Mouse (Mus musculus): Measurements from ENCODE around the gene Hoxc5. TPM values are rescaled to one million over a fixed set of nuclear protein-coding genes. Genes with fewer than 3 reads are reported as not detected.

Hoxc5 gene
- polyA plus RNA-seq, 1 experiment from 2014 or later, result 20.7 TPM

GRCm38 (mm10) chr15:102996548-102996947, 29.3 kb downstream of the Hoxc5 start:
- no peak for ATAC-seq (ENCODE audit: low FRiP score)
- no peaks in the 10 kb centered on the region for H3K9me3 ChIP-seq (replicated peaks)
- H3K27me3 ChIP-seq (replicated peaks), result 0 out of 2 replicates have a peak, but pooled peaks cover 2% of the 10 kb centered on the region
- no peaks in the 10 kb centered on the region for H3K36me3 ChIP-seq
- WGBS, result 11% methylated on average over 9 of the region's 9 CpGs
- peak overlapping the region; percentile 51 for H3K4me3 ChIP-seq (replicated peaks)
- H3K4me2 ChIP-seq, result peak overlapping the region; percentile 72
- peak overlapping the region; percentile 98 for H3K27ac ChIP-seq (replicated peaks)
- H3K9ac ChIP-seq (replicated peaks), result peak overlapping the region; percentile 47; the same call in 1 of the 2 replicates
- H3K4me1 ChIP-seq, result peaks cover 84% of the 10 kb centered on the region

- H3K27me3 ChIP-seq (replicated peaks), result 0 out of 2 replicates have a peak, but pooled peaks cover 2% of the 10 kb centered on the region
- peak overlapping the region; percentile 98 for H3K27ac ChIP-seq (replicated peaks)
- peaks cover 83% of the 10 kb centered on the region for H3K4me1 ChIP-seq
- peak overlapping the region; percentile 83 for H3K9ac ChIP-seq (replicated peaks)
- ATAC-seq (ENCODE audit: low FRiP score), result no peak
- H3K4me2 ChIP-seq, result peak overlapping the region; percentile 72
- H3K4me3 ChIP-seq (replicated peaks), result peak overlapping the region; percentile 51
- no peaks in the 10 kb centered on the region for H3K36me3 ChIP-seq
- 6% methylated on average over 3 of the region's 3 CpGs for WGBS
- no peaks in the 10 kb centered on the region for H3K9me3 ChIP-seq (replicated peaks)
Observed at GRCm38 (mm10) chr15:102997431-102997830, 30.2 kb downstream of the Hoxc5 start.

- peak within 1 kb of the TSS; percentile 83 for H3K9ac ChIP-seq (replicated peaks)
- peak within 1 kb of the TSS; percentile 51 for H3K4me3 ChIP-seq (replicated peaks)
- H3K36me3 ChIP-seq, result no peaks in the 10 kb centered on the region
- peaks cover 83% of the 10 kb centered on the region for H3K4me1 ChIP-seq
- H3K27ac ChIP-seq (replicated peaks), result peak within 1 kb of the TSS; percentile 98
- ATAC-seq (ENCODE audit: low FRiP score), result peak; percentile 46; the same call in 1 of the 2 replicates
- H3K9me3 ChIP-seq (replicated peaks), result no peaks in the 10 kb centered on the region
- H3K27me3 ChIP-seq (replicated peaks), result 0 out of 2 replicates have a peak, but pooled peaks cover 2% of the 10 kb centered on the region
- under 1% methylated on average over 19 of the region's 19 CpGs for WGBS
- H3K4me2 ChIP-seq, result peak within 1 kb of the TSS; percentile 72
Observed at GRCm38 (mm10) chr15:102997939-102998355, 30.7 kb downstream of the Hoxc5 start, which contains the start of gene Hoxc6. Gene Hoxc6 (plus strand): TSS chr15:102998257.

- ATAC-seq (ENCODE audit: low FRiP score), result peak; percentile 49
- 0 out of 2 replicates have a peak, but pooled peaks cover 2% of the 10 kb centered on the region for H3K27me3 ChIP-seq (replicated peaks)
- no peaks in the 10 kb centered on the region for H3K9me3 ChIP-seq (replicated peaks)
- WGBS, result under 1% methylated on average over 19 of the region's 19 CpGs
- peak overlapping the region; percentile 72 for H3K4me2 ChIP-seq
- H3K9ac ChIP-seq (replicated peaks), result peak overlapping the region; percentile 83
- peak overlapping the region; percentile 98 for H3K27ac ChIP-seq (replicated peaks)
- H3K36me3 ChIP-seq, result no peaks in the 10 kb centered on the region
- H3K4me3 ChIP-seq (replicated peaks), result peak overlapping the region; percentile 51
- peaks cover 87% of the 10 kb centered on the region for H3K4me1 ChIP-seq
Observed at GRCm38 (mm10) chr15:102998608-102999182, 31.5 kb downstream of the Hoxc5 start.

GRCm38 (mm10) chr15:102999183-102999831, 32.1 kb downstream of the Hoxc5 start:
- Histone ChIP-seq H3K27ac (replicated peaks) (peak overlapping the region; percentile 98), H3K27me3 (replicated peaks) (0 out of 2 replicates have a peak, but pooled peaks cover 2% of the 10 kb centered on the region), H3K9ac (replicated peaks) (peak overlapping the region; percentile 83), H3K4me2 (peak overlapping the region; percentile 72), H3K4me1 (peaks cover 92% of the 10 kb centered on the region), H3K4me3 (replicated peaks) (peak overlapping the region; percentile 51), H3K36me3 (no peaks in the 10 kb centered on the region), H3K9me3 (replicated peaks) (no peaks in the 10 kb centered on the region)
- peak; percentile 86 for ATAC-seq (ENCODE audit: low FRiP score)
- 1% methylated on average over 33 of the region's 33 CpGs for WGBS

GRCm38 (mm10) chr15:102999955-103000354, 32.7 kb downstream of the Hoxc5 start:
- Histone ChIP-seq H3K9me3 (replicated peaks) (no peaks in the 10 kb centered on the region), H3K9ac (replicated peaks) (peak overlapping the region; percentile 83), H3K4me1 (peaks cover 92% of the 10 kb centered on the region), H3K27me3 (replicated peaks) (0 out of 2 replicates have a peak, but pooled peaks cover 2% of the 10 kb centered on the region), H3K36me3 (no peaks in the 10 kb centered on the region), H3K27ac (replicated peaks) (peak overlapping the region; percentile 98), H3K4me2 (peak overlapping the region; percentile 72), H3K4me3 (replicated peaks) (peak overlapping the region; percentile 51)
- peak; percentile 39 for ATAC-seq (ENCODE audit: low FRiP score)
- 4% methylated on average over 11 of the region's 11 CpGs for WGBS

- no peaks in the 10 kb centered on the region for H3K9me3 ChIP-seq (replicated peaks)
- peaks cover 92% of the 10 kb centered on the region for H3K4me1 ChIP-seq
- no peaks in the 10 kb centered on the region for H3K36me3 ChIP-seq
- WGBS, result 2% methylated on average over 24 of the region's 24 CpGs
- peak overlapping the region; percentile 51 for H3K4me3 ChIP-seq (replicated peaks)
- H3K4me2 ChIP-seq, result peak overlapping the region; percentile 72
- no peak; the same call in 1 of the 2 replicates for ATAC-seq (ENCODE audit: low FRiP score)
- H3K27me3 ChIP-seq (replicated peaks), result no peaks in the 10 kb centered on the region
- H3K27ac ChIP-seq (replicated peaks), result peak overlapping the region; percentile 98
- H3K9ac ChIP-seq (replicated peaks), result peak overlapping the region; percentile 83
Observed at GRCm38 (mm10) chr15:103000501-103000901, 33.3 kb downstream of the Hoxc5 start.

- Histone ChIP-seq H3K36me3 (no peaks in the 10 kb centered on the region), H3K4me1 (peaks cover 93% of the 10 kb centered on the region), H3K9me3 (replicated peaks) (no peaks in the 10 kb centered on the region), H3K27ac (replicated peaks) (peak overlapping the region; percentile 98), H3K4me2 (peak overlapping the region; percentile 72), H3K4me3 (replicated peaks) (peak overlapping the region; percentile 51), H3K9ac (replicated peaks) (peak overlapping the region; percentile 83), H3K27me3 (replicated peaks) (no peaks in the 10 kb centered on the region)
- WGBS, result 8% methylated on average over 2 of the region's 2 CpGs
- no peak for ATAC-seq (ENCODE audit: low FRiP score)
Observed at GRCm38 (mm10) chr15:103001370-103001769, 34.1 kb downstream of the Hoxc5 start.

- Histone ChIP-seq H3K4me1 (peaks cover 94% of the 10 kb centered on the region), H3K4me2 (peak overlapping the region; percentile 72), H3K36me3 (no peaks in the 10 kb centered on the region), H3K27ac (replicated peaks) (peak overlapping the region; percentile 98), H3K4me3 (replicated peaks) (peak overlapping the region; percentile 51), H3K27me3 (replicated peaks) (no peaks in the 10 kb centered on the region), H3K9me3 (replicated peaks) (no peaks in the 10 kb centered on the region), H3K9ac (replicated peaks) (peak overlapping the region; percentile 83)
- no peak for ATAC-seq (ENCODE audit: low FRiP score)
- 5% methylated on average over 4 of the region's 4 CpGs for WGBS
Observed at GRCm38 (mm10) chr15:103002156-103002555, 34.9 kb downstream of the Hoxc5 start.

- Histone ChIP-seq H3K36me3 (no peaks in the 10 kb centered on the region), H3K4me3 (replicated peaks) (peak overlapping the region; percentile 51), H3K27ac (replicated peaks) (peak overlapping the region; percentile 98), H3K9ac (replicated peaks) (peak overlapping the region; percentile 83), H3K4me1 (peaks cover 95% of the 10 kb centered on the region), H3K4me2 (peak overlapping the region; percentile 72), H3K9me3 (replicated peaks) (no peaks in the 10 kb centered on the region), H3K27me3 (replicated peaks) (no peaks in the 10 kb centered on the region)
- WGBS, result 4% methylated on average over 13 of the region's 13 CpGs
- no peak for ATAC-seq (ENCODE audit: low FRiP score)
Observed at GRCm38 (mm10) chr15:103002821-103003448, 35.7 kb downstream of the Hoxc5 start.

- peak overlapping the region; percentile 29 for H3K4me3 ChIP-seq (replicated peaks)
- WGBS, result 2% methylated on average over 17 of the region's 17 CpGs
- peak overlapping the region; percentile 86 for H3K27ac ChIP-seq (replicated peaks)
- no peaks in the 10 kb centered on the region for H3K9me3 ChIP-seq (replicated peaks)
- H3K36me3 ChIP-seq, result no peaks in the 10 kb centered on the region
- peak overlapping the region; percentile 47 for H3K9ac ChIP-seq (replicated peaks)
- H3K4me1 ChIP-seq, result peaks cover 96% of the 10 kb centered on the region
- ATAC-seq (ENCODE audit: low FRiP score), result no peak
- no peaks in the 10 kb centered on the region for H3K27me3 ChIP-seq (replicated peaks)
- H3K4me2 ChIP-seq, result peak overlapping the region; percentile 59
Observed at GRCm38 (mm10) chr15:103005308-103005707, 38.1 kb downstream of the Hoxc5 start.

Data from neural tube, embryonic 15.5 days (tissue).